Mouse (Mus musculus) liver (tissue): ENCODE measurements around the gene Sik3.
"Not testable (repeated sequence)": the region's sequence is repeated elsewhere in the genome, so short reads cannot be mapped to it uniquely, and the experiment has no call there.

ENCODE experiments used
- DNase-seq: peaks from one replicate; pipeline ENCODE4 v3.0.0-alpha.2; 2020; ENCODE audit warnings: mixed read lengths

Gene Sik3

GRCm38 (mm10) chr9:46155026-46155425 is 142.4 kb downstream of the Sik3 start:
- no peak for DNase-seq

- not testable (repeated sequence) for DNase-seq
Measured at GRCm38 (mm10) chr9:46155818-46156217, 143.2 kb downstream of the Sik3 start.

- no peak for DNase-seq
Measured at GRCm38 (mm10) chr9:46156711-46157110, 144.1 kb downstream of the Sik3 start.

GRCm38 (mm10) chr9:46158273-46158813 is 145.7 kb downstream of the Sik3 start:
- no peak for DNase-seq

- no peak for DNase-seq
Measured at GRCm38 (mm10) chr9:46163430-46163829, 150.8 kb downstream of the Sik3 start.

- no peak for DNase-seq
Measured at GRCm38 (mm10) chr9:46168802-46169201, 156.2 kb downstream of the Sik3 start.

GRCm38 (mm10) chr9:46172251-46172650 is 159.6 kb downstream of the Sik3 start:
- DNase-seq, result no peak

- DNase-seq, result no peak
Measured at GRCm38 (mm10) chr9:46172953-46173352, 160.3 kb downstream of the Sik3 start.

- DNase-seq, result no peak
Measured at GRCm38 (mm10) chr9:46173919-46174318, 161.3 kb downstream of the Sik3 start.

GRCm38 (mm10) chr9:46174770-46175294 is 162.2 kb downstream of the Sik3 start:
- DNase-seq, result no peak

- DNase-seq, result peak; percentile 58
Measured at GRCm38 (mm10) chr9:46175300-46175699, 162.7 kb downstream of the Sik3 start.

- no peak for DNase-seq
Measured at GRCm38 (mm10) chr9:46175938-46176375, 163.3 kb downstream of the Sik3 start.

- no peak for DNase-seq
Measured at GRCm38 (mm10) chr9:46176613-46177012, 164.0 kb downstream of the Sik3 start.

- no peak for DNase-seq
Measured at GRCm38 (mm10) chr9:46178595-46178994, 166.0 kb downstream of the Sik3 start.

- DNase-seq, result no peak
Measured at GRCm38 (mm10) chr9:46181297-46181696, 168.7 kb downstream of the Sik3 start.

GRCm38 (mm10) chr9:46184542-46184941 is 171.9 kb downstream of the Sik3 start:
- DNase-seq, result no peak

- DNase-seq, result no peak
Measured at GRCm38 (mm10) chr9:46185191-46185590, 172.6 kb downstream of the Sik3 start.

- no peak for DNase-seq
Measured at GRCm38 (mm10) chr9:46186387-46186786, 173.8 kb downstream of the Sik3 start.

- DNase-seq, result no peak
Measured at GRCm38 (mm10) chr9:46188370-46188769, 175.8 kb downstream of the Sik3 start.

GRCm38 (mm10) chr9:46188956-46189355 is 176.3 kb downstream of the Sik3 start:
- DNase-seq, result no peak

- DNase-seq, result no peak
Measured at GRCm38 (mm10) chr9:46189381-46189780, 176.8 kb downstream of the Sik3 start.

- no peak for DNase-seq
Measured at GRCm38 (mm10) chr9:46191234-46191633, 178.6 kb downstream of the Sik3 start.

- no peak for DNase-seq
Measured at GRCm38 (mm10) chr9:46191644-46192043, 179.0 kb downstream of the Sik3 start.

- no peak for DNase-seq
Measured at GRCm38 (mm10) chr9:46192642-46193041, 180.0 kb downstream of the Sik3 start.

- DNase-seq, result no peak
Measured at GRCm38 (mm10) chr9:46194809-46195208, 182.2 kb downstream of the Sik3 start.
